Mouse (Mus musculus) layer of hippocampus, adult 9-10 months (tissue): ENCODE data around the gene Ctsw.
"Not testable (repeated sequence)": the region's sequence is repeated elsewhere in the genome, so short reads cannot be mapped to it uniquely, and the experiment has no call there.

ENCODE experiments used
- DNase-seq: peaks from one replicate; pipeline ENCODE4 v3.0.0; 2022; ENCODE audit warnings: low spot score

Ctsw gene

DNA sequence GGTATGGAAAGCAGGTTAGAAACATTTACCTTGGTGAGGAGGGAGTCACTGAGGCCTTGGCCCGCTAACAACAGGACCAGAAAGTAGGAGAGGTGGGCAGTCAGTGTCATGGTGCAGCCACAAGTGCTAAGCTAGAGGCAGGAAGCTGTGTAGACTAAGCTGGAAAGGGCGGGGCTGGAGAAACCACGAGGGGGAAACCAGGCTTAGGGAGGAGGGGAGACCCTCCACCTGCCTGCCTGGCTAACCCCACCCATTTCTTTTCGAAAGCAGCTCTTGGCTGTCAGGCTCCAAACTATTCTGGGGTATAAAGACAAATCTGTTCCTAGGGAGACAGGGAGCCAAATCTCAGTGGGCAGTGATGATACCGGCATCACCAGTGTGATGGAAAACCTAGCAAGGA is at the start of gene Ctsw:
Ctsw (minus strand) TSS at position 134 of the 400 bp plus-strand sequence.
- DNase-seq, result no peak

DNA sequence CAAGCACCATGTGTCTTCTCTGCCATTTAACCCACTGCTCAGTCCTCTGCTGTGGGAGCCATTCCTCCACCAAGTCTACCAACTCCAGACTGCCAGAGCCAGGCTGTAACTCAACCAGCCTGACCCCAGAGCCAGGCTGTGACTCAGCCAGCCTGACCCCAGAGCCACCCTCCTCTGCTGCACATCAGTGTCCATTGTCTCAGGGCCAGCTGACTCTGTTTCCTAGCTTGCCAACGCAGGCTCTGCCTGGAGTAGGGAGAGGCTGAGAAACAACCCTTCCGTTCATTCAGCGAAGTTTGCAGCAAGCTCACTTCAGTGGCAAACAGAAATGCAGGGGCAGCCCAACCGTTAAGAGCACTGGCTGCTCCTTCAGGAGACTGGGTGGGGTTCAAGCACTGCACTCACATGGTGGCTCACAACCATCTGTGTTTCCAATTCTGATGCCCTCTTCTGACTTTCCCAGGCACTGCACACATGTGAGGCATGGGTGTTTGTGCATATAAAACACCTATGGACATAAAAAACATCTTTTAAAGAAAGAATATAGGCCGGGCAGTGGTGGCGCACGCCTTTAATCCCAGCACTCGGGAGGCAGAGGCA is 48.7 kb upstream of the Ctsw start:
- no peak for DNase-seq

DNA sequence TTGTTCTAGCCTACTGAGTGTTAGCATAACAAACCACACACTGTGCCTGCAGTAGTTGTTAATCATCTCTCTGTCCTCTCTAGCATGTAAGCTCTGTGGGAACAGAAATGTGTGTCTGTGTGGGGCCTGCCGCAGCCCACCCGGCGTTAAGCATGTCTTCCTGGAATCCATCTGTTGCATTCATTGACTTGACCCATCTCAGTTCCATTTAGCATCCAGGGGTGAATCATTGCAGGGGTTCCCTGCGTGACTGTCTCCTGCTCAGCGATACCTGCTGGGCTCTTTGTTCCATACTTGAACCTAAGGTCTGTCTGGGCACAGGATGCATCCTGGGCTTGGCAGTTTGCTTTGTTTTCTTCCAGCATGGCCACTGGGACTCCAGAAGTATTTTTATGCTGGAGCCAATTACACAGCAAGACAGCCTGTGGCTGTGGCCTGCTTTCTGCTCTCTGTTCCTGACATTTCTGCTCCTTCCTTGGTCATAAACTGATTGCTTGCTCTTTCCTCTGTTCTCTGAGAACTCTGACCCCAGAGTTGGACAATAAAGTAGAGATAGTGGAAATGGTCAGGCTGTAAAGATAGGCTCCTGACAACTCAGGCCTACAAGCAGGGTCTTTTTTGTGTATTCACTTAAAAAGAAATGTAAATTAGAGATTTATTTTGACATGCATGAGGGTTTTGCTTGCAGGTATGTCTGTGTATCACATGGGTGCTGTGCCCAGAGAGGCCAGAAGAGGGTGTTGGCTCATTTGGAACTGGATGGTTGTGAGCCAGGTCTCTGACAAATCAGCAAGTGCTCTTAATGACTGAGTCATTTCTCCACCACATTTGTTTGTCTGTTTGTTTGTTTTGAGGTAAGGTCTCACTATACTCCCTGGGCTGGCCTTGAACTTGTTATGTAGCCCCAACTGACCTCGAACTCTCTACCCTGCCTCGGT is 47.8 kb upstream of the Ctsw start:
- no peak for DNase-seq

DNA sequence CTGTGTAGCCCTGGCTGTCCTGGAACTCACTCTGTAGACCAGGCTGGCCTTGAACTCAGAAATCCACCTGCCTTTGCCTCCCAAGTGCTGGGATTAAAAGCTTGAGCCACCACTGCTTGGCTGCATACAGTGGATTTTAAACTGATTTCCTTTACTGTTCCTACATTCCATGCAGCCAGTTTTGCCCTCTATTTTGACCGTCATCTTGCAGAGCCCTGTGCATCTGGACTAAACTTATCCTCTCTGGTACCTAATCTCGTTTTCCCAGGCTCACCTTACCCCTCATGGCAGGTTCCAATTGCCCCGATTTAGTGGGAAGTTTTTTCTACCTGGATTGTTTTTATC is 44.7 kb upstream of the Ctsw start:
- DNase-seq, result no peak

DNA sequence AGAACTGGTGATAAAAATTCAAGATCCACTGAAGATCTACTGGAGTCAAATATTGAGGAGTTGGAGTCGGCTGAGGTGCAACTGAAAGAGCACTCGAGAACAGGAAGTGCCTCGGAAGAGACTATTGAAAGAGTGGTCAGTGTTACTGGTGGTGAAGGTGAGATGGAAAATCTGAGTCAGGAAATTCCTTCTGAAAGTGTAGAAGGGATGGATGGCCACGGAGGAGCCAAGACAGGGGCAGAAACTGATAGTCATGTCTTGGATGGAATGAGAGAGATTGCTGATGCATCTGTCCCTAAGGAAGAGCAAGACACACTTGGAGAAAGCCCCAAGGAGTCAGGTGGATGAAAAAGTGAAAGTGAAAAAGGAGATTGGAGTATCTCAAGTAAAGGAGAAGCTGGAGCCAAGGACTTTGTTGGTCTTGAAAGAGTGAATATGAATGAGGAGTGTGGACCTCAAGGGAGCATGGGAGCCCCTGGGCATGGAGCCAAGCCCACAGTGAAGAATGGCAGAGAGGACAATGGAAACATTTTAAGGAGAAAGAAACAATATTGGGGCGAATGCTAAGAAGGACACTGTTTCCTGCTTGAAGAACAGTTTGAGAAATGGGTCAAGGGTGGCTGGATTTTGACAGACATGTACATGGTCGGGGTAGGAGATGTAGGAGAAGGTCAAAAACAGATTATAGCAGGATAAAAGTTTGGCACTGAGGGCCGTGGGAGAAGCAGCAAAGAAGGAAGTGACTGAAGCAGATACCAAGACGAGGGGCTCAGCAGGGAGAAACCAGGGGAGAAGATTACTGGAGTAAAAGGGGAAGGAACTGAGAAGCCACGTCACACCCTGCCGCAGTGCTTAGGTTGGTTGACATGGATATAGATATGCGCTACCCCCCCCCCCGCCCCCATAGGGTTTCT is 44.0 kb upstream of the Ctsw start:
- no peak for DNase-seq

DNA sequence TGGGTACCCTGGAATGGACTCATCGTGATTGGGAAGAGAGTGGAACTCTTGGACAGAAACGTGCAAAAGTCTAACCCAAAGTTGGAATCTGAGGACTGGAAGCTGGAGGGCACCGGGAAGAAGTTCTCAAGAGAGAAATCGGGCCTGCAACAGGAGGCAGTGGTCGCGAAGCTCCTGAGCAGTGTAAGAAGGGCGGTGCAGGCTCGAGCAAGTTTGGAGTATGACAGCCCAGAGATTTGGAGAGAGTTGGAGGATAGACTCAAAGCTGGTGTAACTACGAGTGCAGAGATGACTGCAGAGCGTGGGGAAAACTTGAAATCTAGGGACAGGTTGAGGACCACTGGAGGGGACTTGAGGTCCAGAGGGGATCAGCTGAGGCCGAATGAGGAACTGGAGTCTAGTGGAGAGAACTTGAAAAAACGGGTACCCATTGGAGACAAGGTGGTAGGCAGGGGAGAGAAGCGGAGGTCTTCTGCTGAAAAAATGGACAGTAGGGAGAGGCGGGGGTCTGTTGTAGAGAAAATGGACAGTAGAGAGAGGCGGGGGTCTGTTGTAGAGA is 42.8 kb upstream of the Ctsw start:
- DNase-seq, result no peak

DNA sequence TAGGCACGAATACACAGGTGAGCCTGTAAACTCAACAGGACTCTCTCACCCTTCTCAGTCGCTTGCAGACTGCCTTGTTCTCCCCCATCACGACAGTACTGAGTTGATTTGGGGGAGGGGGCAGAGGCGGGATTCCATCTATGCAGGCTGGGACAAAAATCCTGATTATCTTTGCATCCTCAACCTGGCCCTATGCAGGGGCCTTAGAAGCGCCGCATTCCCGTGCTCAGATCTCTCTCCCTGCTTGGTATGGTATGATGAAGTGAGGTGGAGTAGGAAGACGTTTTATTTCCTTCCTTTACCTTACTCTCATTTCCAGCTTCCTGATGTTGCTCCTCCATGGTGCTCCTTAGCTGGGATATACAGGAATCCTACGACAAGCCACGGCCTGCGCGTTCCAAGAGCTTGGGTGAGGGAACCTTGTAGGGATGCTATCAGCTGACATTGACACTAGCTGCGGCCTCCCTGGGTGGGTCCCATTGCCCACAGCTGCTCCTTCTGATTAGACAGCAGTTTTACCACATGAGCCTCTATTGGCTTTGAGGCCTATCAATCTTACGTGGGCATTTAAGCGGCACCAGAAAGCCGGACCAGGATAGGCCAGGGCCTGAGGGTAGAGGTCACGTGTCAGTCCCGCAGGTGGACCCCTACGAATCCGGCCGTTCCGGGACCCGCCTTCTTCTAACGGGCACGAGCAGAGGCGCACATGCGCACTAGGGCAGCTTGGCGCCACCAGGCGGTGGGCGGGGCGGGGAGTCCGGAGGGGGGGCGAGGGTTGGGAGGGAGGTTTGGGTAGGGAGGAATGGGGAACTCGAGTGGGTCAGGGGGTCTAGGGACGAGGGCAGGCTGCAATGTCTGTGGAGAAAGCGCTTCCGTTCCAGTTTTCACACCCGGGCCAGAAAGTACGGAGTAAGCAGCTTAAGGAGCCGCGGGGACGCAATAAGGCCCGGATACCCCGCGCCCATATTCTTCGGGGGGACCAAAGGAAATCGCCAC is 42.0 kb upstream of the Ctsw start, which contains the start of gene Snx32:
Snx32 (minus strand) TSS at position 508 of the 996 bp plus-strand sequence.
- peak; percentile 99 for DNase-seq

DNA sequence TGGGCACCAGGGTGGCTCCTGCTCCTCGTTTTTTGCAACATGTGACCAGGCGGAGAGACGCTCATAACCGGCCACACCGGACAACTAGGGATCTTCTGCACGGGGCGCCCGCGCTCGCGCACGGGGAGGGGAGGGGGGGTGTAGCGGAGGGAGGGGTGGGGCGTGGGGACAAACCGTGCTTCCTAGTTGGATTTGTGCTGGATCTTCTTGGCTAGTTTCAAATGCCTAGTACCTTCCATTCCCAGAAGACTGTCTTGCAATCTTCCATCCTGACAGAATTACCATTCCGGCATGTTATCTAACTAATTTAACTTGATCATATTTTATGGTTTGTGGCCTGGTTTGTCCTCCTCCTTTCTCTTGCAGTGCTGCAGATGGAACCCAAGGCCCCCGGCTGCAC is 35.4 kb upstream of the Ctsw start, which contains the start of gene 1700020D05Rik:
1700020D05Rik (minus strand) TSS at position 101 of the 400 bp plus-strand sequence.
- no peak for DNase-seq

DNA sequence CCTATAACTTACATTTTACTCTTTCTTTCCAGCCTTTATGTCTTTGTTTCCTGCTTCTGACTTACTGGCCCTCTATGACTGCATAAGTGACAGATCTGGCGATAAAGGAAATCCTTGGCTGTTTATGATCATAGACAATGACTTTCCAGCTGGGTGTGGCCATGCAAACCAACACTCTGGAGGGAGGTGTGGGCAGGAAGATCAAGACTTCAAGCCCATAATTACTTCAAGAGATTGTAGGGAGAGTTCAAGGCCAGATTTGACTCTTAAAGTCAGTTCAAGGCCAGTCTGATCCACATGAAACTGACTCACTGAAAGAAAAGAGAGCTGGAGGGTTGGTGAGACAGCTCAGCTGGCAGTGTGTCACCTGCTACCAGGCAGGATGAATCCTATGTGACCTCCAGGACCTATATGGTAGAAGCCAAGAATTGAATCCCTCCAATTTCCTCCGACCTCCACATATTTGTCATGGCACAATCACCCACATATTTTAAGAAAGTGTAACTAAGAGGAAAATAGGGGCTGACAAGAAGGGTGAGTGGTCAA is 32.1 kb upstream of the Ctsw start:
- DNase-seq, result no peak

DNA sequence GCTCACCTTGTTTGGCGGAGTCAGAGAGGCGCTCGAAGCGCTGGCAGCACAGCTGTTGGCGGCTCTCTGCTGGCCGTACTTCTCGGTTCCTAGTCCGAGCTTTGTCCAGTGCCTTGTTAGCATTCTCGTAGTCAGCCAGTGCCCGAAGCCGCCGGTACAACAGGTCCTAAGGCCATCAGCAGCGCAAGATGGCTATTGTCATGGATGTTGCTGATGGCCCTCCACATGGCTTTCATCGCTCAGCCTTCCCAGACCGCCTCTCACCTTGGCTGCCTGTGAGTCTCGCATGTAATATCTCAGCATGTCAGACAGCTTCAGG is 27.7 kb upstream of the Ctsw start:
- no peak for DNase-seq

DNA sequence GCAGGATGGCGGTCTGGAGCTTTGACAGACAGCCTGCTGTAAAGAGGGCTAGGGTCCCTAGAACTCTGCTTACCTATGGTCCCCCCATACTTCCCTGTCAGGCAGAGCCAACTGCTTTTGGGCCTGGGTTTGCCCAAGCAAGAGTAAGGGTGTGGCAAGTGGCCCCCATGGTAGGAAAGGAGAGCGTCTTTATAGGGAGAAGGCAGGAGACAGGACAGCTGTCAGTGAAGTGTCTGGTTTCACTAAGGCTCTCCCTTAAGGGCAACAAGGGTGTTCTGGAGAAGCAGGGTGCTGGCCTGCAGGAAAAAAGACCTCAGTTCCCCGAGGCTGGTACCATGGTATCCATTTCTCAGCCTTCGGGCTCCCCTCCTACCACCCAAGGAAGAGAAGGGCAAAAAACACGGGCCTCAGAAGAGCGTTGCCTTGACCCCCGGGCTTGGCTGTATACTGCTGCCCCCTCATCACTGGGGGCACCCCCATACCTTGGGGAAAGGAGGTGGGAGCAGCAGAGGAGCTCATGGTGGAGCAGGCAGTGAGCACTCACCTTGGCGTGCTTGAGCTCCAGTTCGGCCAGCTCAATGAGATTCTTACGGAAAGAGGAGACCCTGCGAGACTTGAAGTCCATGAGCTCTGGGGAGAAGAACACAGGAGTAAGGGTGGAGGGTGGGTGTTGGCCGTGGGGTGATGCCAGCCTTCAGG is 27.2 kb upstream of the Ctsw start:
- no peak for DNase-seq

DNA sequence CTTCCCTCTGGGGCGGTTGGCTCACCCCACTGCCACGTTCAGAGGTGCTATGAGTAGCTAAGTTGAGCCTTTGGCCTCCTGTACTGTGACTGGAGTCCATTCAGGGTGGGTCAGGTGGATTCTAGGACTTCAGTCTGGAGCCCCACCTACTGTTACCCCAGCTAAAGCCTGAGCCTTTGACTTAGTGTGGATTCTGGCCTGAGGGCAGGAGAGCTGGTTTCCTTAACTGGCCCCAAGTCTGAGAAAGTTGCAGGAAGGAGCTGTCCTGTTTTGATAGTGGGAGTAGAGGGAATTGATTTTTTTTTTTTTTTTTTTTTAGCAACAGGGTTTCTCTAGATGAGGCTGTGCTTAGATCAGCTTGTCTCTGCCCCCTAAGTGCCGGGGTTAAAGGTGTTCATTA is 26.0 kb upstream of the Ctsw start:
- DNase-seq, result no peak

DNA sequence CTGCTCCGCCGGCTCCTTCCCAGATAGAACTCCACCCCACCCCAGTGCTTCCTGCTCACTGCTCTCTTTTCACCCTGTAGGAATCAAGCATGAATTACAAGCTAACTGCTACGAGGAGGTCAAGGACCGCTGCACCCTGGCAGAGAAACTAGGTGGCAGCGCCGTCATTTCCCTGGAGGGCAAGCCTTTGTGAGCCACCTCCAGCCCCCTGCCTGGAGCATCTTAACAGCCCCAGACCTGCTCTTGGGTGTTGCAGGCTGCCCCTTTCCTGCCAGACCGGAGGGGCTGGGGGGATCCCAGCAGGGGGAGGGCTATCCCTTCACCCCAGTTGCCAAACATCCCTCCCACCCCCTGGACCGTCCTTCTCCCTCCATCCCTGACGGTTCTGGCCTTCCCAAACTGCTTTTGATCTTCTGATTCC is 25.0 kb upstream of the Ctsw start:
- DNase-seq, result not testable (repeated sequence)

DNA sequence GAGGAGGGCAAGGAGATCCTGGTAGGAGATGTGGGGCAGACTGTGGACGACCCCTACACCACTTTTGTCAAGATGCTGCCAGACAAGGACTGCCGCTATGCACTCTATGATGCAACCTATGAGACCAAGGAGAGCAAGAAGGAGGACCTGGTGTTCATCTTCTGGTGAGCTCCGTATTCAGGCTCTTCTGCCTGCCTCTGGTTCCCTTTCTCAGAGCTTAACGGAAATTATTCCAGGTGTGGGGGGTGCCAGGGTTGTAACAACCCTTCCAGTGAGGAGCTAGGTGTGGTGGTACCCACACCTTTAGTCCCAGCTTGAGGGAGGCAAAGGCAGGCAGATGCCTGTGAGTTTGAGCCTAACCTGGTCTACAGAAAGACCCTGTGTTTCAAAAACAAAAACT is 24.3 kb upstream of the Ctsw start:
- no peak for DNase-seq

DNA sequence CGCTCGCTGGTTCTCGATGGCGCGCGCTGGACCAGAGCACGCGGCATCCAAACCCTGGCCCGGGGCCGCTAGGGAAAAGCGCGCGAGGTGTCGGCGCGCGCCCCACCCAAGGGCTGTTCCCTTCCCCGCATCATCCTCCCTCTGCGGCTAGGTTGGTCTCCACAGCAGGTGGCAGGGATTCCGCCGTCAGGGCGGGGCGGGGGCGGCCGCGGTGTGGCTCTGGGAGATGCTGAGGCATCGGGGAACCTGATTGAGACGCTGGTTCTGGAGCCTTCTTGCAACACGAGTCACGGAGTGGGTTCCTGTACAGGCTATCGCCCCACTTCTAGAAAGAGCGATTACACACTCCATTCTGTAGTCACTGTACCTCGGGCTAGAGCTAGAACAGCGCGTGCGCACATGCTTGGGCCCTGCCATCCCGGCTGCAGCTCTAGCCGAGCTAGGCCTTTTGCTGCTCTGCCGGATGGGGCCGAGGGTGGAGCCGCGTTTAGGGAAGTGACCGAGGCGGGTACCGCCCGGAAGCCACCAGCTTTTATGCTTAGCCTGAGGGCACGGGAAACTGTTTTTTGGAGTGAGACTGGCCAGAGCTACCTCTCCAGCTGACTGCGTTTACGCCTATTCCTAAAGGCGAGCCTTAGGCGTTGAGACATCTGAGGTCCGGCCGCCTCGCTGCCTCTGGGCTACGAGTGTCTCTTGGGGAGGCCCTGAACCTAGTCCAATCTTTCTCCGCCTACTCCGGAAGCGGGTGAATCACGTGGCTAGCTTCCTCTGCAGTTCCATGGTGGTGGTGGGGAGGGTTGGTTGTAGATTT is 22.8 kb upstream of the Ctsw start:
- DNase-seq, result peak; percentile 55

DNA sequence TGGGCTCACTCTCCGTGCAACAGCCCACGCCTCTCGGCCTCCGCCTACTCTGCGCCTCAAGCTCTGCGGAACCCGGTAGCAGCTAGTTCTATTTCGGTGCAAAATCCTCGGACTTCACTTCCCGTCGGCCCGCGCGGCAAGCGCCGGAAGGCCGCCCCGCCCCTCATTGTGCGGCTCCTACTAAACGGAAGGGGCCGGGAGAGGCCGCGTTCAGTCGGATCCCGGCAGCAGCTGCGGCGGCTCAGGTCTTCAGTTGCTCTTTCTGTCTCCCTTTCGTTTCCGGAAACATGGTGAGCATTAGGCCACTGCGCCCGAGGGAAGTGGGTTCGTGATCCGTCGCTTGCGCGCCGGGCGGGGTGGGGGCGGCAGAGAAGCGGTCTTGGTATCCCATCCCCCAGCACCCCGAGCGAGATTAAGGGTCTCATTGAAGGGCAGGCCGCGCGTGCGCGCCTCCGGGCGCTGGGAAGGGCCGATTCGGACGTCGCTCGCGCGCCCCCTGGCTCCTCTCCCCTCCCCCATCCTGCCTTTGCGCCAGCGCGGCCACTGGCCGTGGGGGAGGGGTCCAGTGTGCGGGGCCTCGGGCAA is 22.1 kb upstream of the Ctsw start, which contains the start of gene Cfl1:
Cfl1 (plus strand) TSS at position 143 of the 585 bp plus-strand sequence.
- DNase-seq, result peak; percentile 88

DNA sequence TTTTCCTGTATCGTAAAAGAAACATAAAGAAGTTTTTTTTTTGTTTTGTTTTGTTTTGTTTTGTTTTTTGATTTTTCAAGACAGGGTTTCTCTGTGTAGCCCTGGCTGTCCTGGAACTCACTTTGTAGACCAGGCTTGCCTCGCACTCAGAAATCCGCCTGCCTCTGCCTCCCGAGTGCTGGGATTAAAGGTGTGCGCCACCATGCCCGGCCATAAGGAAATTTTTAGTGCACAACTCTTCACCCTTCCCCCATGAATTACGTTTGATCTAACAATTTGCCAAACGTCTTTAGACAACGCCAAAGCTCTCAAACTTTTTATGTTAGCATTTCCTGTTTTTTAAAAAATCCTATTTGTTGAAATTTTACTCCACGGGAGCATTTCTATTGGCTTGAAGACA is 21.4 kb upstream of the Ctsw start:
- not testable (repeated sequence) for DNase-seq

DNA sequence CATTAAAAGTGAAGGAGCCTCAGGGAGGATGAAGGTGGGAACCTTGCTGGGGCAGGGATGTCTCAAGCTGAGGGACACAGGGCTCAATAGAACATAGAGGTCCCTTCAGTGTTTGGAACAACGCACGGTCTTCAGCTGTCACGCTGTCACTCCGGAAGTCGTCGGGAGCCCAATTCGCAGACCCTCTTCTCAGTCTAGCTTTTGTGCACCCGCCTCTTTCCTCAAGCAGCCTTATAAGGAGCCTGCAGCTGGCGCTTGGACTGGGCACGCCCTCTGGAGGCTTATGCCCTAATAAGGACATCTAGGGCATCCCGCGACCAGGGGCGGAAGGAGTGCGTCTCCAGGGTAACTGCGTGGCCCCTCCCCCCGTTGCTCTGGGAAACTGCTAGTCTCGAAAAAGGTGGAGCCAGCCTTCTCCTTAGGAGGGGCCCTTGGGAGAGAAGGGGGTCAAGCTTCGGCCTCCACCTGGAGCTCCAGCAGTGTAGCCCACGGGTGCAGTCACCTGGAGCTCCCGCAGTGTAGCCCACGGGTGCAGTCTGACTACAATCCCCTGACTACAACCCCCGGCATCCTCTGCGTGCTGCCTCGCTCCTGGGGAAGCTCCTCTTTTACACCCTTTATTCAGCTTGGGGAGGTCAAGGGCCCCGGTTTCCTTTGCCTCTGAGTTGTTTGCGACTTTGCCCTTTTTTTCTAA is 20.7 kb upstream of the Ctsw start:
- peak; percentile 93 for DNase-seq
